Mouse (Mus musculus) heart, embryonic 14.5 days (tissue): ENCODE data around the gene Fam198b. TPM values are rescaled to one million over a fixed set of nuclear protein-coding genes. Genes with fewer than 3 reads are reported as not detected.
A peak's percentile ranks its signal among the peaks of the same experiment; 100 is the strongest.
"Not testable (repeated sequence)": the region's sequence is repeated elsewhere in the genome, so short reads cannot be mapped to it uniquely, and the experiment has no call there.

Experiments used
- ATAC-seq: fragments of 200-750 bp; cut with Nextera tagmentation; 2 replicates; pipeline ENCODE4 v1.8.0; 2017; ENCODE audit warnings: low read depth, moderate TSS enrichment; ENCODE audit not compliant: insufficient number of reproducible peaks, insufficient read depth, low FRiP score
- H3K27ac ChIP-seq, 2 experiments: fragments of 200-500 bp in 1 of 2; fragments of 300-500 bp in 1 of 2; sonication (generic) in 1 of 2; replicated peaks in 1 of 2; 2 replicates each; pipeline ENCODE4 v1.5.1; 2012 to 2014; ENCODE audit warnings: low read depth in 2 of 2, low read length in 2 of 2, control low read depth in 1 of 2, mild to moderate bottlenecking in 1 of 2, mixed read lengths in 1 of 2; ENCODE audit not compliant: control insufficient read depth in 1 of 2, insufficient read depth in 1 of 2
- H3K27me3 ChIP-seq: fragments of 300-500 bp; sonication (generic); 2 replicates; pipeline ENCODE4 v1.6.1; 2014; ENCODE audit warnings: mild to moderate bottlenecking, low read length, control low read depth; ENCODE audit not compliant: control insufficient read depth, insufficient read depth
- H3K36me3 ChIP-seq: fragments of 300-500 bp; sonication (generic); 2 replicates; pipeline ENCODE4 v1.6.1; 2014; ENCODE audit warnings: mild to moderate bottlenecking, control low read depth, low read length, mixed read lengths; ENCODE audit not compliant: control insufficient read depth, insufficient read depth
- H3K4me1 ChIP-seq, 2 experiments: fragments of 200-500 bp in 1 of 2; fragments of 300-500 bp in 1 of 2; sonication (generic) in 1 of 2; 2 replicates each; pipeline ENCODE4 v1.6.1; 2012 to 2014; ENCODE audit warnings: low read length in 2 of 2, control low read depth in 1 of 2, mixed read lengths in 1 of 2; ENCODE audit not compliant: control insufficient read depth in 2 of 2, insufficient read depth in 2 of 2
- H3K4me2 ChIP-seq: fragments of 300-500 bp; sonication (generic); 2 replicates; pipeline ENCODE4 v1.6.1; 2014; ENCODE audit warnings: mild to moderate bottlenecking, low read length
- H3K4me3 ChIP-seq, 2 experiments: fragments of 200-500 bp in 1 of 2; fragments of 300-500 bp in 1 of 2; sonication (generic) in 1 of 2; 2 replicates each; pipeline ENCODE4 v1.5.1; 2012 to 2014; ENCODE audit warnings: low read length in 2 of 2, mild to moderate bottlenecking in 2 of 2, control low read depth in 1 of 2, low read depth in 1 of 2, moderate library complexity in 1 of 2; ENCODE audit not compliant: control insufficient read depth in 1 of 2, insufficient read depth in 1 of 2
- H3K9ac ChIP-seq: fragments of 300-500 bp; sonication (generic); 2 replicates; pipeline ENCODE4 v1.6.1; 2014; ENCODE audit warnings: mild to moderate bottlenecking, low read length
- H3K9me3 ChIP-seq: fragments of 300-500 bp; sonication (generic); 2 replicates; pipeline ENCODE4 v1.6.1; 2016; ENCODE audit warnings: low read length, control low read depth; ENCODE audit not compliant: control insufficient read depth
- WGBS: fragments of 180-500 bp; shearing (Covaris S2); extraction: QIAGEN DNeasy Blood & Tissue Kit; methylation state at CpG from one replicate; pipeline ENCODE4 v1.1.7; 2014; 5-methylcytosine and 5-hydroxymethylcytosine counted together
- polyA plus RNA-seq: library from polyadenylated mRNA; unstranded; fragments of >200 nt; fragmentation: Nextera tagmentation; extraction: Ambion mirVana; gene quantifications from 2 replicates; pipeline ENCODE4 v1.2.1, GENCODE M21; 2014

Fam198b gene
- polyA plus RNA-seq, 1 experiment from 2014 or later: 46.9 TPM

DNA sequence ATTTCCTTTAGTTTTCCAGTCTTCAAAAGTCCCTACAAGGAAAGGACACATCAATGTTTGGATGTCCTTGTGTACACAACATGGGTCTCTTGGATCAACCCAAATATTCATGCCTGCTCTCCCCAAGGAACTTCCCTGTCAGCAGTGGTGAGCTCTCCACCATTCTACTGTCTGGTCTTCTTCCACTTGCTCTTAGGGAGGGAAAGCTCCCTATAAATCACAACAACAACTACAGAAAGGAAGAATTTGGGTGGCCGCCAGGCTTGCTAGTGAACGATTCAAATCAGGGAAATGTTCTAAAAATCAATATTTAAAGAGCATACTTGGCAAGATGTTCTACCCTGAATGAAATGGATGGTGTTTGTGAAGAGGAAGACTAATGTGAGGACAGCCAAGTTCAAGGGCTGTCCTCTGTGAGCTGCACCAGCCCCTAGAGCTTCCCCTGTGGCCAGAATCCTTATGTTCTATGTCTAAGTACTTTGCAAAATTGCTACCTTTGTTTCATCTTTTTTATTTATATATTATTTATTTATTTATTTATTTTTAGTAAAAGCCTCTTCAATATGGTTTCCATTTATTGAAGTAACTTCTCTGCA, 68.9 kb downstream of the Fam198b start:
- Histone ChIP-seq H3K9me3 (no peaks in the 10 kb centered on the region), H3K4me1 (peaks cover 2 to 28% of the 10 kb centered on the region in 2 experiments; a peak in 2 of 4 replicates), H3K4me3 (no peak overlapping the region), H3K27me3 (no peaks in the 10 kb centered on the region), H3K4me2 (no peak overlapping the region), H3K36me3 (no peaks in the 10 kb centered on the region), H3K27ac (no peak overlapping the region), H3K9ac (no peak overlapping the region)
- WGBS: 79% methylated on average over 2 of the region's 2 CpGs
- no peak for ATAC-seq

DNA sequence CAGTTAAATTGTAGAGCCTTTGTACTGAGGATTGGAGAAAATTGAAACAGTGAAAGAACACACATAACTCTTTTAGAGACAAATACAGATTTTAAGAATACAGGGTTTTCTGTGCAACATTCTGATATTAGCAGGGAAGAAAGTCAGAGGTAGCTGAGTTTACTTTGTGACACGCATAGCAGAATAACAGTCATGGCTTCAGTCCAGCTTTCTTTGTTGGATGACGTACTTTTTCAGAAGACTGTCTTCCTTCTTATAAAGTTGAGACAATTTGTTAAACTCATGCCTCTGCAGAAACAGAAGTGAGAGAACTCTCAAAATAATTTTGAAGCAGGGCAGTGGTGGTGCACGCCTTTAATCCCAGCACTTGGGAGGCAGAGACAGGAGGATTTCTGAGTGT, 70.9 kb downstream of the Fam198b start:
- Histone ChIP-seq H3K4me3 (no peak overlapping the region), H3K27me3 (no peaks in the 10 kb centered on the region), H3K27ac (no peak overlapping the region), H3K36me3 (no peaks in the 10 kb centered on the region), H3K4me2 (no peak overlapping the region), H3K4me1 (peaks cover 2 to 26% of the 10 kb centered on the region in 2 experiments; a peak in 2 of 4 replicates), H3K9me3 (no peaks in the 10 kb centered on the region), H3K9ac (no peak overlapping the region)
- no peak for ATAC-seq
- 79% methylated on average over 3 of the region's 3 CpGs for WGBS

- Histone ChIP-seq H3K9me3 (no peaks in the 10 kb centered on the region), H3K4me3 (no peak overlapping the region), H3K27me3 (no peaks in the 10 kb centered on the region), H3K4me1 (peaks cover 0 to 16% of the 10 kb centered on the region in 2 experiments; a peak in 1 of 4 replicates), H3K36me3 (no peaks in the 10 kb centered on the region), H3K9ac (no peak overlapping the region), H3K4me2 (no peak overlapping the region), H3K27ac (peak overlapping the region in 1 of 2 experiments; percentile 59; a peak in 2 of 4 replicates)
- no peak for ATAC-seq
These were observed 72.5 kb downstream of the Fam198b start for GRCm38 (mm10) chr3:79956792-79957191.

- ATAC-seq: no peak
- Histone ChIP-seq H3K4me1 (peaks cover 0 to 15% of the 10 kb centered on the region in 2 experiments; a peak in 1 of 4 replicates), H3K4me3 (no peak overlapping the region), H3K9ac (no peak overlapping the region), H3K27me3 (no peaks in the 10 kb centered on the region), H3K4me2 (no peak overlapping the region), H3K36me3 (no peaks in the 10 kb centered on the region), H3K9me3 (no peaks in the 10 kb centered on the region), H3K27ac (peak overlapping the region in 1 of 2 experiments; percentile 30; a peak in 1 of 4 replicates)
- 79% methylated on average over 2 of the region's 2 CpGs for whole genome bisulfite sequencing
These were observed 73.4 kb downstream of the Fam198b start for GRCm38 (mm10) chr3:79957752-79958151.

- Histone ChIP-seq H3K27ac (peak overlapping the region; percentile 45 to 61; a peak in 3 of 4 replicates), H3K9ac (no peak overlapping the region), H3K4me2 (no peak overlapping the region), H3K9me3 (no peaks in the 10 kb centered on the region), H3K4me3 (no peak overlapping the region), H3K36me3 (no peaks in the 10 kb centered on the region), H3K4me1 (peaks cover 7 to 26% of the 10 kb centered on the region in 2 experiments), H3K27me3 (no peaks in the 10 kb centered on the region)
- ATAC-seq: no peak
- WGBS: 52% methylated on average over 4 of the region's 4 CpGs
These were observed 82.4 kb downstream of the Fam198b start for GRCm38 (mm10) chr3:79966709-79967108.

GRCm38 (mm10) chr3:79967346-79967745, 83.0 kb downstream of the Fam198b start:
- Histone ChIP-seq H3K9ac (no peak overlapping the region), H3K27me3 (no peaks in the 10 kb centered on the region), H3K4me1 (peaks cover 7 to 26% of the 10 kb centered on the region in 2 experiments), H3K9me3 (no peaks in the 10 kb centered on the region), H3K4me2 (no peak overlapping the region), H3K36me3 (no peaks in the 10 kb centered on the region), H3K4me3 (no peak overlapping the region), H3K27ac (peak overlapping the region; percentile 12 to 64; a peak in 3 of 4 replicates)
- ATAC-seq: no peak
- 11% methylated on average over 1 of the region's 1 CpGs for WGBS

DNA sequence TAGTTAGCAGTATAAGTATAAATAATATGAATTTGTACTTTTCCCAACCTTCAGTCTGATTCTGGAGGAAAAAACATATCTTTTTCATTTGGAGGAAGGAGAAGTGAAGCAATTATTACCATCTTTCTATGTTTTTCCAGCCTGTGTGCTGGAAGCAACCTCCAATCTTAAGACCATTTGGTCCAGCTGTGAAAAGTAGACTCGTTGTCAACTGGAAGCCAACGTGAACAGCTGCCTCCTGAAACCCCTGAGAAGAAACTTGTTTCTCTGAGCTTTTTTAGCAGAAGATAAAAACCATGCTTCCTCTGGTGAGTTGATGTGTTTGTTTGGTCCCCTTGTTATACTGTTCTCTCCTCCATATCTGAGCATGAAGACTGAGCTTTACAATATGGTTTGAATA, 84.1 kb downstream of the Fam198b start:
- whole genome bisulfite sequencing: 34% methylated on average over 2 of the region's 2 CpGs
- no peaks in the 10 kb centered on the region for H3K27me3 ChIP-seq
- no peak overlapping the region for H3K27ac ChIP-seq
- H3K9me3 ChIP-seq: no peaks in the 10 kb centered on the region
- H3K36me3 ChIP-seq: no peaks in the 10 kb centered on the region
- H3K4me2 ChIP-seq: no peak overlapping the region
- ATAC-seq: no peak
- H3K4me1 ChIP-seq: peaks cover 7 to 26% of the 10 kb centered on the region in 2 experiments
- no peak overlapping the region for H3K4me3 ChIP-seq
- H3K9ac ChIP-seq: no peak overlapping the region

DNA sequence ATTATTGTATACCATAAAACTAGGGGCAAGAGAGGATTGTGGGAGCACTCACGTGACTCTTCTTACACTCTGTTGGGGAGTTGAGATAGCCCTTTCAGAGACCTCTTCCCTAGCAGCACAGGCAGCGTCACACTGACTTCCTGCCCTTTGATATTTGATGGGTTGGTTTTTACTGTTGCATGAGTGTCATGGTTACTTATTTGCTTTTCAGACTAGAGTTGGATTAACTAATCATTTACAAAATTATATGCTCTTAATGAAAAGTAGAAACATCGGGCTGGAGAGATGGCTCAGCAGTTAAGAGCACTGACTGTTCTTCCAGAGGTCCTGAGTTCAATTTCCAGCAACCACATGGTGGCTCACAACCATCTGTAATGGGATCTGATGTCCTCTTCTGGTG, 85.2 kb downstream of the Fam198b start:
- not testable (repeated sequence) for H3K9ac ChIP-seq, H3K27me3 ChIP-seq, H3K4me2 ChIP-seq, H3K9me3 ChIP-seq, ATAC-seq, H3K4me3 ChIP-seq, H3K36me3 ChIP-seq, H3K27ac ChIP-seq
- 87% methylated on average over 3 of the region's 3 CpGs for WGBS
- H3K4me1 ChIP-seq: peaks cover 7 to 26% of the 10 kb centered on the region in 2 experiments
